ENCODE assay signal across 20 mouse cellular contexts in the genomic region with DNA sequence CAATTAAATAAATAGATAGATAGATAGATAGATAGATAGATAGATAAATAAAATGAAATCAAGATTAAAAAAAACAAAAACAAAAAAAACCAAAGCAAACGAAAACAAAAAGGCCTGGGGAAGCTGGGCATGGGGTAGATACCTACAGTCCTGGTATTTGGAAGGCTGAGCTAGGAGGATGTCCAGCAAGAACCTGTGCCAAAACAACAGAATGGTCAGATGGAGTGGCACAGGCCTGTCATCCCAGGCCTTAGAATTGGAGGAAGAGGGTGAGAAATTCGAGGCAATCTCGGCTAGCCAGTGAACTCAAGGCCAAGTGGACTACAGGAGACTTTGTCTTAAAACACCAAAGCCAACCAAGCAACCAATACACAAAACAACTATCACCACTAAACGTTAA. TPM values are rescaled to one million over a fixed set of nuclear protein-coding genes. Genes with fewer than 3 reads are reported as not detected.
DNase-seq lines count a peak whose midpoint lies in the region; TF ChIP-seq lines count a peak whose summit lies in the region.
"Had no signal": no experiment of that assay in that cellular context is flagged by ENCODE, and none has a peak within 500 bp of the region (broad histone marks: within the 10 kb centered on the region; RNA-seq: fewer than 3 reads in every experiment).

No protein-coding gene starts in this region.

- no peak for TF ChIP-seq POLR2A in cerebellum, adult 2 months (IDR thresholded peaks at IDR 0.05; ENCODE audit: borderline replicate concordance, insufficient read depth, low read length)

- H3K4me3 ChIP-seq in cerebellum, adult 2 months (replicated peaks; ENCODE audit: insufficient read depth, low read depth, low read length): no peak overlapping the region
- H3K4me3 ChIP-seq: embryonic facial prominence, embryonic 12.5 days; embryonic facial prominence, embryonic 15.5 days; heart, adult 2 months; heart, embryonic 10.5 days; heart, embryonic 13.5 days had no signal

- no peaks in the 10 kb centered on the region for H3K27me3 ChIP-seq in cerebellum, adult 2 months (ENCODE audit: control insufficient read depth, insufficient read depth, low read length)
- H3K27me3 ChIP-seq: embryonic facial prominence, embryonic 12.5 days; embryonic facial prominence, embryonic 15.5 days; heart, embryonic 13.5 days had no signal

- WGBS in cerebellum, adult 2 months: 23% methylated on average over 4 of the region's 4 CpGs

- no peaks in the 10 kb centered on the region; the same call in 1 of the 2 replicates for H3K4me1 ChIP-seq in cerebellum, adult 2 months (ENCODE audit: control insufficient read depth, insufficient read depth, low read length)
- H3K4me1 ChIP-seq: embryonic facial prominence, embryonic 12.5 days; embryonic facial prominence, embryonic 15.5 days; heart, embryonic 10.5 days; heart, embryonic 13.5 days had no signal

- peak; percentile 40 to 45 for DNase-seq in cerebellum, adult 18-20 months
- DNase-seq in cerebellum, adult 8-10 months: no peak
- DNase-seq in cerebellum, adult 2 months: peak; percentile 50 to 79
- peak; percentile 46 for DNase-seq in cerebellum, adult 9-11 months
- DNase-seq in adrenal gland, adult 8-10 months: no peak
- no peak for DNase-seq in gastrocnemius, postnatal 25 days
- DNase-seq: adrenal gland, adult 2 months; adrenal gland, postnatal 25 days; gastrocnemius, postnatal 36 days; heart, adult 2 months; heart, postnatal 14 days; heart, postnatal 4 days; kidney, adult 18-20 months; kidney, adult 9 months had no signal

- TF ChIP-seq CTCF in cerebellum, adult 2 months (IDR thresholded peaks at IDR 0.05; ENCODE audit: borderline replicate concordance, insufficient read depth, low read depth, low read length): no peak

- no peak overlapping the region for H3K27ac ChIP-seq in cerebellum, adult 2 months (ENCODE audit: insufficient read depth, low read length)
- H3K27ac ChIP-seq: embryonic facial prominence, embryonic 12.5 days; embryonic facial prominence, embryonic 15.5 days; heart, adult 2 months; heart, embryonic 10.5 days; heart, embryonic 13.5 days; hindbrain, embryonic 14.5 days; hindbrain, postnatal 0 days had no signal

RNA-seq across cellular contexts. Expression of gene 1810013L24Rik, which starts 12.0 kb away (rescaled TPM):
- polyA plus RNA-seq in cerebellum, adult 2 months (2012; rRNA removed): 51.2 and 52.6 TPM in 2 replicates
- total RNA-seq in adrenal gland, adult 8-10 months (2022): 100 to 1,000 TPM in 2 of 4 experiments, 10 to 100 TPM in 2; 81.3 to 111 (median 98.3) TPM
- total RNA-seq in gastrocnemius, postnatal 25 days (2021): 10 to 100 TPM; 67.4 to 73.8 TPM

RNA-seq across cellular contexts. Expression of gene Usp7, which starts 25.8 kb away (rescaled TPM):
- 116 and 119 TPM in 2 replicates for polyA plus RNA-seq in cerebellum, adult 2 months (2012; rRNA removed)
- total RNA-seq in adrenal gland, adult 8-10 months (2022): 100 to 1,000 TPM; 105 to 149 (median 127) TPM
- 10 to 100 TPM; 49.3 to 49.4 TPM for total RNA-seq in gastrocnemius, postnatal 25 days (2021)

Comparison
In these comparisons a context has a peak if more than half of its experiments do, and no peak if none do; other contexts are left out.
1. DNase-seq: peak in cerebellum, adult 18-20 months (2 of 2), cerebellum, adult 2 months (2 of 2) and cerebellum, adult 9-11 months (single experiment); none in cerebellum, adult 8-10 months (single experiment), adrenal gland, adult 8-10 months (single experiment) and gastrocnemius, postnatal 25 days (single experiment).